Mouse (Mus musculus): Measurements from ENCODE around the gene Spop.
"Not testable (repeated sequence)": the region's sequence is repeated elsewhere in the genome, so short reads cannot be mapped to it uniquely, and the experiment has no call there.

Gene Spop

GRCm38 (mm10) chr11:95392223-95392667, 21.6 kb upstream of the Spop start:
- DNase-seq, result peak; percentile 67

- no peak for DNase-seq
Measured at GRCm38 (mm10) chr11:95392708-95393499, 21.0 kb upstream of the Spop start.

DNA sequence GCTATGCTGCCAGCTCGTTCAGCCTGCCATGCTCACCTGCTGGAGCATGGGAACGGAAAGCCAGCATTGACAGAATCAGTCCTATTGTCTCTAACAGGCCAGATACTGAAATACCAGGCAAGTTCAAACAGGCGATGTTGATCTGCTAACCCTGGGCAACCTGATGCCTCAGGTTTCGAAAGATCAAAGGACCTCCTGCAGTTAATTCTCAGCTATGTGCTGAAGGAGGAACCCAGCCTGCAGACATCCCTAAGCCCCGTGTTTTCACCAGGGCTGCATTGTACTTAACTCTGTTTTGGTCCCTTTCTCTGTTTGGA, 20.4 kb upstream of the Spop start:
- no peak for DNase-seq

DNA sequence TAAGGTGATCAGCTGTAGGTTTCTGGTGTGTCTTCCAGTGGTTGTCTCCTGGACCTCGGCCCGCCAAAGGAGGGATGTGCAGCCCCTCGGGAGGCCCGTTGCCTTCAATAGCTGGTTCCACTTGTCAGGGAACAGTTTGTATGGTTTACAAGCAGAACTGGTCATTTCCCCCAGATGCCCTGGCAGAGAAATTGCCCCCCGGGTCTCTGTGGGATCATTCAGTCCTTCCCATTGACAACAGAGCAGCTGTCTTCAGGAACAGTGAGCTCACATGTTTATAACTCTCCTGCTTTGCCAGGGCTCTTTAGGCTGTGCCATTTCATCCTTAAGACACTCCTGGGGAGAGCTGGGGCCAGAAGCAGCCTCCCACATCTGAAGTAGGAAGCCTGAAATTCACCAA, 19.8 kb upstream of the Spop start:
- no peak for DNase-seq

DNA sequence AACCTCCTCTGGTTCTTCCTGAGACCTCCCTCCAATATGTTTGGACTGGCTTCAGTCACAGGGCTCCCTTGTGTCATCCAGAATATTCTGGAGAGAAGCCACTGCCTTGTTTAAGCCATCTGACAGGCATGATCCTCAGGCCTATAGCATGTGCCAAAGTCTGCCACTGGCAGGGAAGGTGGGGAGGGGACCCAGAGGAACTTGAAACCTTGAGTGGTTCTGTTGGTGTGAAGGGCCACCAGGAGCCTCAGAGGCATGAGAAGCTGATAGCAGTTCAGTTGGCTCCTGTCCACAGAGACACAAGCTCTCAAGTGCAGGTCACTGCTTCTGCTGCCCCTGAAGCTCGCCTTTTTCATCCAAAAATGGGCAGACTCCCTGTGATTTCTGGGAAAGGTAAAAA, 17.3 kb upstream of the Spop start:
- no peak for DNase-seq

GRCm38 (mm10) chr11:95397843-95398835, 15.7 kb upstream of the Spop start:
- peak; percentile 62 for DNase-seq

GRCm38 (mm10) chr11:95399520-95400020, 14.3 kb upstream of the Spop start:
- no peak for DNase-seq

- DNase-seq, result no peak
Measured at GRCm38 (mm10) chr11:95401568-95401967, 12.3 kb upstream of the Spop start.

DNA sequence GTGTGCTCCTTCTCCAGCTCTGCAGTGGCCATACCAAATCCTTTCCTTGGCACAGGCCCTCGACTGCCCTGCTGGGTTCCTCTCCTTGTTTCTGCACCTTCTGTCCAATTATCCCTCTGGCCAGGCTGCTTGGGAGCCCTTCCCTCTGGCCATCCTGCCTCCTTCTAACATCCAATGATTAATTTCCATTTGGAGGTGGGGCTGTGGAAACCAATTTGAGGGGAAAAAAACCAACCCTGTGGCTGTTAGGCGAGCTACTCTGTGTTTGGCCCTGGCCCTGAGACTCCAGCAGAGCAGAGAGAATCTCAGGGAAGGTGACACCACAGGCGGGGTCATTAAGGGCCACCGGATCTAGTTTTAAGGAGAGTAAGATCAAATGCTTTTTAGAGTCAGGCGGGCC, 11.7 kb upstream of the Spop start:
- DNase-seq, result no peak

GRCm38 (mm10) chr11:95402658-95403101, 11.2 kb upstream of the Spop start:
- no peak for DNase-seq

DNA sequence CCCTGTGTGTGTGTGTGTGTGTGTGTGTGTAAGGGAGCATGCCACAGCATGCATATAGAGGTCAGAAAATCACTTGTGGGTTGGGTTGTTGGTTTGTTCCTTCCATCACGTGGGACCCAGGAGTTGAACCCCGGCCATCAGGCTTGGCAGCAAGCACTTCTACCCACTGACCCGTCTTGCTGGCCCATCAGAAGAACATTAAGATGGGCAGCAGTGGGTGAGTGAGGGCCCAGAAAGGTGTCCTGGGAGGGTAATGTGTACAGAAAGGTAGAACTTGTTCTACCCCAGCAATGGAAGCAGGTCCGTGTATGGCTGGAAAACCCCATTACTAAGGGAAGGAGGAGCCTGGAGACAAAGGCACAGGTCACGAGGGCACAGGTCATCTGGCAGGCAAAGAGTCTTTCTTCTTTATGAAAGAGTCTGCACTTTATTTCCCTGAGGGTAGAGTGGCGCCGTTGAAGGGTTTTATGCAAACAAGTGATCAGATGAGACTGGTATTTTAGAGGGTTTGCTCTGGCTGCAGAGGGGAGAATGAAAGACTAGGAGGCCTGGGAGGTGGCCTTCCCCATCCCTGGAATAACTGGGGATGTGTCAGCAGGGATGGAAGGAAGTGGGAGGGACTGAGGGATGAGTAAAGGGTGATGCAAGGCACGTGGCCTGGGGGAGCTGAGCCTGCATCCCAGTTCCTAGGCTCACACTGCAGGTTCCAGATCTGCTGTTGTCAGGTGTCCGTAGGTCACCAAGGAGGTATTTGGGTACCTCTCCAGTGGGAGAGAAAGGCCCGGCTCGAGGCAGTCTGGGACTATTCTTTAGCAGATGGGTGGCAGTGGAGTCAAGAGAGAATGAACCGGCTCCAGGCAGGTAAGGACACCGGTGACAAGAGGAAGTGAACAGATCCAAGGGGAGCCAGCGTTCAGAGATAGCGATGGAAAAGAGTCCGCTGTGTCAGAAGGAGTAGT, 10.2 kb upstream of the Spop start:
- no peak for DNase-seq

DNA sequence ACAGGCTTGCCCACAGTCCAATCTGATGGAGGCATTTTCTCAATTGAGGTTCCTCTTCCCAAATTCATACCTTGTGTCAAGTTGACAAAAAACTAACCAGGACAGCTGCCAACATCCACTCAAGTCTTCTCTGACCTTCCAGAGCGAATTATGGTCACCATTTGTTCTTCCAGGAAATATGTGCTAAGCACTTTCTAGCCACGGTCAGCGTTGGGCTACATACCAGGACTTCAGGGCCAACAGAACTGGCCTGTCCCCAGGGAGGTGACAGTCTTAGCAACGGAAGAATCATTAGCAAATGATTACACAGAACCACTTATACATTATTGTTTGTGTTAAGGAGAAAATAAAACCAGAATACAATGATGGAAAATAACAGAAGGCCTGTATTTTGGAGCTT, 8.1 kb upstream of the Spop start:
- DNase-seq, result no peak

- not testable (repeated sequence) for DNase-seq
Measured at GRCm38 (mm10) chr11:95406398-95406797, 7.5 kb upstream of the Spop start.

- DNase-seq, result no peak
Measured at GRCm38 (mm10) chr11:95409450-95410112, 4.3 kb upstream of the Spop start.

DNA sequence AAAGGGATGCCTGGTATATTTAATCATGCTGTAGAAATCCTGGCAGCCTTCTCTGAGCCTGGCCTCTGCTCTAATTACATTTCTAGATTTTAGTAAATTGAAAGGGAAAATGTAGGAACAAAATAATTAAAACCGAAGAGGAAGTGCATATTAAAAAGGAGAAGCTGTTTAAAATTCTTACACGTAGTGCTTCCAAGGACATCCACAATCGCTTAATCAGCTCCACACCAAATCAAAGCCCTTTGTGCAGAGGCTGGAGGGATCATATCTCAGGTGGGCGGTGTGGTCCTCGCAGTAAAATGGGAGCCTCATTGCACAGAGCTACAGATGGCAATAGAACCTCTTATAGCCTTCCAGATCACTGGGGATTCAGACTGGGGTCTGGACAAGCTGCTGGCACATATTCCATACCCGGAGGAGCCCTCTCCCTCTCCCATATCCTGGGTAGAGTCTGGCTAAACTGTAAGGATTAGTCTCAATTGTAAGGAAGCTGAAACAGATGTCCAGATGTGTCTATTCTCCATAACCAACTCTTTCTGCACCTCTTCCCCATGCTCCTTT, 2.3 kb upstream of the Spop start:
- DNase-seq, result no peak

GRCm38 (mm10) chr11:95412615-95413014, 1.3 kb upstream of the Spop start:
- DNase-seq, result no peak

- peak; percentile 92 for DNase-seq
Measured at GRCm38 (mm10) chr11:95414536-95415161, 769 bp downstream of the Spop start.

- DNase-seq, result no peak
Measured at GRCm38 (mm10) chr11:95415931-95416330, 2.1 kb downstream of the Spop start.

GRCm38 (mm10) chr11:95417341-95417740, 3.5 kb downstream of the Spop start:
- DNase-seq, result no peak

- no peak for DNase-seq
Measured at GRCm38 (mm10) chr11:95420880-95421435, 7.1 kb downstream of the Spop start.

- no peak for DNase-seq
Measured at GRCm38 (mm10) chr11:95423505-95423904, 9.6 kb downstream of the Spop start.
